Mouse (Mus musculus): ENCODE data around the gene Esyt1.
"Not testable (repeated sequence)": the region's sequence is repeated elsewhere in the genome, so short reads cannot be mapped to it uniquely, and the experiment has no call there.

The Esyt1 gene

GRCm38 (mm10) chr10:128538340-128538870 lies 12.7 kb upstream of the Esyt1 start:
- no peak for DNase-seq (ENCODE audit: low spot score)

DNA sequence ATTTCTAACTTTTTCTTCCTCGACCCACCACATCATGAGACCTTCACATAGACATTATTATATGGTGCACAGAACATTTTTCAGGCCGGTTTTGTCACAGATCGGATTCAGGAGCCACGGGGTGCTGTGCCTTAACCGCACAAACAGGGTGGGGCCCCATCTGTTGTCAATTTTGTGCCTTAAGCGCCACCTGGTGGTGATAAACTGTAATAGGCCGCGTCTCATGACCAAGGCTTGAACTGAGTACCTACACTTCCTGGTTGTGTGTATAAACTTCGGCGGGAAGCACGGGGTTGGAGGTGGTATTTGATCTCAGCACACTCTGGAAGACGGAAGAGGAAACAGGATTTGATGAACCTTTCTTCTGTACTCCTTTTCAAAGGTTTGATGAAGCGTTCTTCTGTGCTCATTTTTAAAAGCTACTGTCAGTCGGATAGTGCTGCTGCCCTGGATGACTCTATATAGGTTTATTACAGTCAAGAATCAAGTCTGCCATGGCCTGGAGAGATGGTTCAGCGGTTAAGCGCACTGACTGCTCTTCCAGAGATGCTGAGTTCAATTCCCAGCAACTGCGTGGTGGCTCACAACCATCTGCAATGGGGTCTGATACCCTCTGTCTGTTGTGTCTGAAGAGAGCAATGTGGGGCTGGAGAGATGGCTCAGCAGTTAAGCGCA lies 10.7 kb upstream of the Esyt1 start:
- peak; percentile 87 for DNase-seq (ENCODE audit: low spot score)

- no peak for DNase-seq (ENCODE audit: low spot score)
Observed at GRCm38 (mm10) chr10:128535624-128536265, 10.1 kb upstream of the Esyt1 start.

GRCm38 (mm10) chr10:128535206-128535605 lies 9.5 kb upstream of the Esyt1 start:
- DNase-seq (ENCODE audit: low spot score), result no peak

DNA sequence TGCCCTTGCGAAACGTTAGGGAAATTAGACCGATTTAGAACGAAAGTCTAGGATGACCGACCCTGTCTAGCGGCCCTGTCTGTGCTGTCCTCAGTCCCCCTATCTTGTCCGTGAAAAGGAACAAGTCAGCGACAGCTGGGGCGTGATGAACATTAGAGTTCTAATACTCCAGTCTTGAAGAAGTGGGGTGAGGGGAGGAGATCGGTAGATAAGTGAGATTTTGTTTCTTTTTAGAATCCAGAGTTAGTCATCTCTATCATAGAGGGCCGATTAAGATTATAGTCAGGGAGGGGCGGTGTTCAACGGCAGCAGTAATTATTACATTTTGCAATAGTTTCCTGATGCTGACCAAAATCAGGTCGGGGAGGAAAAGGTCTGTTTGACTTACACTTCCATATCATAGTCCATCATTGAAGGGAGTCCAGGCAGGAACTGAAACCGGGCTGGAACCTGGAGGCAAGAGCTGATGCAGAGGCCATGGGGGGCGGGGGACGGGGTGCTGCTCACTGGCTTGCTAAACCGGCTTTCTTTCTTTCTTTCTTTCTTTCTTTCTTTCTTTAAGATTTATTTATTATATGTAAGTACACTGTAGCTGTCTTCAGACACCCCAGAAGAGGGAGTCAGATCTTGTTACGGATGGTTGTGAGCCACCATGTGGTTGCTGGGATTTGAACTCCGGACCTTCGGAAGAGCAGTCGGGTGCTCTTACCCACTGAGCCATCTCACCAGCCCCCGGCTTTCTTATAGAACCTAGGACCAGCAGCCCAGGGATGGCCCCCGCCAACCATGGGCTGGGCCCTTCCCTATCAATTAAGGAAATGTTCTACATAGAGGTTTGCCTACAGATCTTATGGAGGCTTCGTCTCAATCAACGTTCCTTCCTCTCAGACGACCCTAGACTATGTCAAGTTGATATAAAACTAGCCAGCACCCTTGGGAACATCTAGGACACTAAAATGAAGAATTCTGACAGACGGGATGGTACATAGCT lies 990 bp upstream of the Esyt1 start:
- no peak for DNase-seq (ENCODE audit: low spot score)

DNA sequence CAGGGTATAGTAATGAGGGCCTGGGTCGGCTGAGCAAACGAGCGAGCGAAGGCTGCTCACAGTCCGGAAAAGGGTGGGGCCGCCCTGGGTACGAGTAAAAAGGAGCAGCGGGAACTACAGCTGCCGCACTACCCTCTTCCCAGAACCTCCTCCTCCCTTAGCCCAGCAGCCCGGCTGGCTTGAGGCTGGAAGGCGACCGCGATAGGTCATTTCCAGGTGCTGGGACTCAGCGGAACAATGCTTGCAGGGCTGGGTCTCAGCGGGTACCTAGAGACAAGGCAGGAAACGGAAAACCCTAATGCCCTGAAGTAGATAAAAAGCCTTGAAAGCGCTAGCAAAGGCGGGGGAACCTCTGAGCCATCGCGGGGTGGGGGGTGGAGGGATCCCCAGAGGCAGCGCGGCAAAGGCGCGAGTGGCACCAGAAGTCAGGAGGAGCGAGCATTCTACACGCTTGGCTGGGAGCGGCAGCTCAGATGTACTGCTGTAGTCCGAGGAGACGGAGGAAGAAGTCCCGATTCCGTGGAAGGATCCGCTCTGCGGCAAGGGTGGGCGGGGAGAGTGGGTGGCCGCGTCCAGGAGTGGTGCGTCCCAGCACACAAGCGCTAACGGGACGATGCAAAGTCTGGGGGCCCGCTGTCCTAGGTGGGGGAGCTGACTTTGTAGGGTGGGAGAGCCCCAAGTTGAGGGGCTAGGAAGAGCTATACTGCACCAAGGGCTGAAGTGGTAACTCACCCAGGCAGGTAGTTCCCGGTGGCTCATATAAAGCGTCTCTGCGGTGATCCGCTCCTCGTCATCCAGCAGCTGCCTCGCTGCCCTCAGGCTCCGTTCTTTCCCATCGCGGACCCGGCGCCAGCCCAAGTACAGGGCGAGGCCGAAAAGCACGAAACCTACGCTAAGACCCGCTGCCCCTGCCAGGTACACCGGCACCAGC lies 674 bp downstream of the Esyt1 start:
- no peak for DNase-seq (ENCODE audit: low spot score)

GRCm38 (mm10) chr10:128524111-128524731 lies 1.4 kb downstream of the Esyt1 start:
- no peak for DNase-seq (ENCODE audit: low spot score)

GRCm38 (mm10) chr10:128522351-128522750 lies 3.3 kb downstream of the Esyt1 start:
- no peak for DNase-seq (ENCODE audit: low spot score)

DNA sequence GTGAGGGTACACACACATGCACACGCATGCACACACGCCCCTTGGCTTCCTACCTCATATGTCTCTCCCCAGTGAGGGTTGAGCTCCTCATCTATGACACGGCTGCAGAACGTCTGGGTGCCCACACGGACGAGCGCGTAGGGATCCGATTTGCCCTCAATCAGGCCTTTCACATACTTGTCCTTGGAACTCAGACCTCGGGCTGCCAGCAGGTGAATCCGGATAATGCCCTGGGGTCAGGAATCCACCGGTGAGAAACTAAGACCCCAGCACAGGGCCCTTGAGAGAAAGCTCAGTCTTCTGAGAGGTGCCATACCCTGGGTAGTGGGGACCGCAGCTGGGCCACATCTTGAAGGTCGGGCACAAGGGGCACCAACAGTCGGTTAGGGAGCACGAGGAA lies 5.1 kb downstream of the Esyt1 start:
- DNase-seq (ENCODE audit: low spot score), result no peak

DNA sequence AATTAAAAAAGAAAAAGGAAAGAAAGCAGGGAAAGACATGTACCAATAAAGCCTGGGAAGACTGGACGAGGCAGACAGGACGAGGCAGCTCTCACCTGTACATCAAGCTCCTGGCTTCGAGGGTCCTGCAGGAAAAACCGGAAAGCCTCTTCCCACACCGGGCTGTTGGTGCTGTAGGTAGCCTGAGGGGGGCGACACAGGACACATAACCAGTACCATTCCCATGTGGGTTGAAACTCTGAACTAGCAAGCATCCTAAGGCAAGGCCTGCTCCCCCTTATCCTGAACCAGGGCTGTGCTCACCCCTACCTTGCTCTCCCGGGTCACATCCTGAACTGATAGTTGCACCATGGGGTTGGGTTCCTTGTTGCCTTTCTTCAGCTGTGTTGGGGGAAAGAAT lies 6.8 kb downstream of the Esyt1 start:
- no peak for DNase-seq (ENCODE audit: low spot score)

DNA sequence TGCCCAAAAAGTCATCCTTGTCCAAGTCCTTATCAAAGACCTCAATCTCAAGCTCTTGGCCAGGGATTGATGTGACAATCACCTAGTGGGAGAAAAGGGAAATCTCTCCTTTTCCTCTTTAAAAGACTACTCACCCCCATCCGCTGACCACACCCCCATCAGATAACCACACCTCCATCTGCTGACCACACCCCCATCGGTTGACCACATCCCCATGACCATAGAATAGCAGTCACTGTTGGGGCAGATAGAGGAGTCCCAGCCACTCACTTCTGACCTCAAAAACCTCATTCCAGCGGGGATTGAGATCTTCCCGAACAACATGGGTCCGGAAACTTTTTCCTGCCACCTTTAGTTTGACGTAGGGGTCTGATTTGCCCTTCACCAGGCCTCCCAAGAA lies 9.0 kb downstream of the Esyt1 start:
- DNase-seq (ENCODE audit: low spot score), result no peak

DNA sequence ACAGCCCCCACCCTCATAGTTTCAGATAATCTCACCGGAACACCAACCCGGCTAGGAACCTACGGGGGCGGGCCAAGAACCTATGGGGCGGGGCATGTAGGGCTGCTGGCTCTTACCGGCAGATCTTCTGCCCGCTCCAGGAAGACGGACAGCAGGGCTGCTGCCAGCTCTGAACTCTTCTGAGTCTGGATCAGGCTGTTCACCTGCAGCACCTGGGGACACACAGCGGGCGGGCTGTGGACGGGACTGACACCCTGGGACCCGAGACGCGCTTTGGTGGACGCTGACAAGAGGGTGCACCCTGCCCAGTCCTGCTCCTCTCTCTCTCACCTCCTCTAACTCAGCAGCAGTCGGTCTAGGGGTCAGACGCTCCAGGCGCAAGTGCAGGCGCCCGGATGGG lies 9.6 kb downstream of the Esyt1 start:
- no peak for DNase-seq (ENCODE audit: low spot score)

DNA sequence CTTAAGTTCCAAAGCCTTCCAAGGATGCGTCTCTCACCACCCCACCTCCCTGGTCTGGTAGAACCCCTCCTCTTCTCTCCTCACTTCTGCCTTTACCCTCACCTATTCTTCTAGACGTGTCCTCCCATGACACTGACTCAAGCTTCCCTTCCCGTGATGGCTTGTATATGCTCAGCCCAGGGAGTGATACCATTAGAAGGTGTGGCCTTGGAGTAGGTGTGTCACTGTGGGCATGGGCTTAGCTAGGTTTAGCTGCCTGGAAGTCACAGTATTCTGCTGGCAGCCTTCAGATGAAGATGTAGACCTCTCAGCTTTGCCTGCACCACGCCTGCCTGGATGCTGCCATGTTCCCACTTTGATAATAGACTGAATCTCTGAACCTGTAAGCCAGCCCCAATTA lies 10.6 kb downstream of the Esyt1 start:
- no peak for DNase-seq (ENCODE audit: low spot score)

DNA sequence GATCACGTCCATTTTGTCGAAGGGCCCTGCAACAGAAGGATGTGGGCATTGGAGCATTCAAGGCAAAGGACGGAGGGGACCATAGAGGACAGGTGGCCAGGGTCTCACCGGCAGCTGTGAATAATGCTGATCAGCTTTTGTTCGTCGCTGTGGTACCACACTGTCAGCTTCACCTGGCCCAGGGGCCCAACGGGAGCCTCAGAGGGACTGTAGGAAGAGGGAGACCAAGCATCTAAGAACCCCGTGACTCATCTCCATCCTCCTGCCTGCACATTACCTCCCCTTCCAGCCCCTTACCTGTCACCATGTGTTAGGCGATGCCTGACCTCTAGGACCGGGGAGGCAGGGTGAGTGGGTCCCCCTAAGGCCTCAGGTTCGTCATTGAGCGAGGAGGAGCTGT lies 13.9 kb downstream of the Esyt1 start:
- DNase-seq (ENCODE audit: low spot score), result no peak

- DNase-seq (ENCODE audit: low spot score), result no peak
Observed at GRCm38 (mm10) chr10:128511189-128511588, 14.5 kb downstream of the Esyt1 start.

- no peak for DNase-seq (ENCODE audit: low spot score)
Observed at GRCm38 (mm10) chr10:128510301-128510700, 15.4 kb downstream of the Esyt1 start.

- DNase-seq (ENCODE audit: low spot score), result no peak
Observed at GRCm38 (mm10) chr10:128509831-128510230, 15.8 kb downstream of the Esyt1 start.

GRCm38 (mm10) chr10:128509203-128509602 lies 16.5 kb downstream of the Esyt1 start:
- no peak for DNase-seq (ENCODE audit: low spot score)

DNA sequence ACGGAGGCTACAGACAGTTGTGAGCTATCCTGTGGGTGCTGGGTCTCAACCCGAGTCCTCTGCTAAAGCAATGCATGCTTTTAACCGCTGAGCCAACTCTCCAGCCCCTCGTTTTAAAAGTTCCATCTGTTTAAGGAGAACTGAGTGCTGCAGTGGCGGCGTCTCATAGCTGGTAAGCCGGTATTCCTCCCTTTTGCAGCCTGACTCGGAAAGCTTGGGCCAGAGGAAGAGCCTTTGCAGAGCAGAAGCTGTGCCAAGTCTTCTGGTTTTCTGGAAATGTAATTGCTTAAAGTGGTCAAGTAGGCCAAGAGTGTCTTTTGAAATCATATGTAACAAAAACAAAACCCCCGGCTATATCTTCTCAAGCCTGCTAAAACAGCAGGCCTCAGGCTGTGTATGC lies 17.4 kb downstream of the Esyt1 start:
- DNase-seq (ENCODE audit: low spot score), result no peak

- DNase-seq (ENCODE audit: low spot score), result no peak
Observed at GRCm38 (mm10) chr10:128505974-128506373, 19.7 kb downstream of the Esyt1 start.

- not testable (repeated sequence) for DNase-seq (ENCODE audit: low spot score)
Observed at GRCm38 (mm10) chr10:128505371-128505667, 20.4 kb downstream of the Esyt1 start.
